Mouse (Mus musculus) testis, adult 2 months (tissue): ENCODE measurements at regions not wholly inside any gene's neighbourhood (a gene's known extent, or its start where the extent isn't known, plus 50 kb on each side); places are given as distances from the start of the nearest gene placed in this dataset.

Experiments used
- CTCF ChIP-seq: fragments of 200-500 bp; IDR thresholded peaks from 2 replicates; pipeline ENCODE4 v1.5.1; 2012; ENCODE audit warnings: low read depth, mild to moderate bottlenecking, inconsistent platforms, low read length, moderate library complexity; ENCODE audit not compliant: control insufficient read depth, insufficient read depth, insufficient replicate concordance
- POLR2A ChIP-seq: fragments of 200-500 bp; IDR thresholded peaks from 2 replicates; pipeline ENCODE4 v1.6.1; 2012; ENCODE audit warnings: low read depth, mild to moderate bottlenecking, inconsistent platforms, low read length, moderate library complexity; ENCODE audit not compliant: control insufficient read depth

GRCm38 (mm10) chr3:52563595-52563994, 295.5 kb downstream of the Foxo1 start:
- TF ChIP-seq POLR2A (no peak), CTCF (no peak)
